Mouse (Mus musculus): ENCODE measurements around the gene Rabl2. TPM values are rescaled to one million over a fixed set of nuclear protein-coding genes. Genes with fewer than 3 reads are reported as not detected.

The Rabl2 gene
- polyA plus RNA-seq, 1 experiment, result 10.2 TPM

DNA sequence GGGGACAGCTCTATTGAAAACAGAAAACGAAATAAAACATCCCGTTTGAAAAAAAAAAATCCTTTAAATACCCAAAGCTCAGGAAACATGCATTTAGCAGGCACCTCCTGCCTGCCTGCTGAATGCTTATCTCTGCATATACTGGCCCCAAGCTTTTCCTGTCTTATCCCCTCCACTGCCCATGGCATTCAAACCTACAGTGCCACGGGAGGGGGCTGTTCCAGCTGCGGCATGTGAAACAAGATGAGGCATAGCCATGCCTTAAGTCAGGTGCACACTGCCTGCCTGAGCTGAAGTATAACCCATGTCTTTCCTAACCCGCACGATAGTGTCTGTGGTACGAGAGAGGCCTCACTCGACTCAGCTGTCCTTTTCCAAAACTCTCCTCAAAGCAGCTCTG, 19.6 kb downstream of the Rabl2 start:
- no peak for DNase-seq
- Histone ChIP-seq H3K36me3 (ENCODE audit: control insufficient read depth, insufficient read depth, low read length) (no peaks in the 10 kb centered on the region), H3K4me3 (ENCODE audit: control insufficient read depth, insufficient read depth, low read length) (no peak overlapping the region), H3K27me3 (ENCODE audit: control insufficient read depth, insufficient read depth, low read length) (no peaks in the 10 kb centered on the region), H3K4me1 (replicated peaks; ENCODE audit: control insufficient read depth, insufficient read depth, low read length) (no peaks in the 10 kb centered on the region), H3K27ac (ENCODE audit: control insufficient read depth, insufficient read depth, low read length) (no peak overlapping the region)
- TF ChIP-seq CTCF (IDR thresholded peaks at IDR 0.05; ENCODE audit: borderline replicate concordance, control insufficient read depth, extremely low read depth, insufficient read depth, low read length, poor library complexity), result no peak
- TF ChIP-seq POLR2A (IDR thresholded peaks at IDR 0.05; ENCODE audit: control insufficient read depth, extremely low read depth, insufficient read depth, low read length, poor library complexity), result no peak
- 32% methylated on average over 8 of the region's 8 CpGs for WGBS

DNA sequence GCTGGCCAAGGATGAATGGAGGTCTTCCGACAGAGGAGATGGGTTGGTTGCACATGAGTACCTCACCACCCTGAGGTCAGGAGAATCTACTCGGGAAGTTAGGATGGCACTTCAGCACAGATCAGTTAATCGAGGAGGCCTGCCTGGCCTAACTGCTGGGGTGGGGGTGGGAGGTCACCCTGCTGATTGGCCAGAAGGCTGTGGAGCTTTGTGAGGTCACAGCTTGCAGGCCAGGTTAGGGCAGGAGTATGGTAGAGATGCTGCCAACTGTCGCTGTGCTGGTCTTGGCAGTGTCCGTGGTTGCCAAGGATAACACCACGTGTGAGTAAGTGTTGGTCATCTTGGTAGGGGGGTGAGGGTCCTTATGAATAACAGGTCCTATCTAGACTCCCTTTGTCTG, 23.6 kb downstream of the Rabl2 start, which contains the start of gene Acr:
Gene Acr (plus strand): TSS at position 213 of the 400 bp plus-strand sequence.
- no peaks in the 10 kb centered on the region for H3K36me3 ChIP-seq (ENCODE audit: control insufficient read depth, insufficient read depth, low read length)
- TF ChIP-seq CTCF (IDR thresholded peaks at IDR 0.05; ENCODE audit: borderline replicate concordance, control insufficient read depth, extremely low read depth, insufficient read depth, low read length, poor library complexity), result no peak
- no peak for TF ChIP-seq POLR2A (IDR thresholded peaks at IDR 0.05; ENCODE audit: control insufficient read depth, extremely low read depth, insufficient read depth, low read length, poor library complexity)
- H3K27ac ChIP-seq (ENCODE audit: control insufficient read depth, insufficient read depth, low read length), result no peak within 1 kb of the TSS
- no peak within 1 kb of the TSS for H3K4me3 ChIP-seq (ENCODE audit: control insufficient read depth, insufficient read depth, low read length)
- no peaks in the 10 kb centered on the region for H3K4me1 ChIP-seq (replicated peaks; ENCODE audit: control insufficient read depth, insufficient read depth, low read length)
- DNase-seq, result no peak
- WGBS, result 94% methylated on average over 6 of the region's 6 CpGs
- no peaks in the 10 kb centered on the region for H3K27me3 ChIP-seq (ENCODE audit: control insufficient read depth, insufficient read depth, low read length)

DNA sequence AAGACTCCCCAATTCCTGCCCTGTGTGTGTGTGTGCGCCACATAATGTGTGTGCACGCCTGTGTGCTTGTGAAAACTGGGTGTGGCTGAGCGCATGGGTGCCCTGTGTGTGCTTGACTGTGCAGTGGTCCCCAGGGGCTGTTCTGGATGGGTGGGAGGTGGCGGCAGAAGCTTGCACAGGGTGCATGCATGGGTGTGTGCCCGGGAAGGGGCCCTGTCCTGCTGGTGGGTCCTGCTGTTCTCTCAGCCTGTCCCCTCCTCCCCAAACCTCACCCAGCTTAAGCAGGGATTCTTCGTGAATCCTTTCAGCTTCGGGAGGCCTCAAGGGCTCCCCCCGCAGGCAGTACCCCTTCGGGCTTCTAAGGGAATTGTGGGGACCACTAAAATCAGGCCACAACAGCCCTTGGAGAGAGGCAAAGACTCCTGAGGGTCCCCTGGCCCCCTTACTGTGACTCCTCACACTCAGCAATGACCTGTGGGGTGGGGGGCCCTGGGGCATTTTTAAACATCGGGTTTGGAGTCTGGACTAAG, 32.5 kb downstream of the Rabl2 start:
- Histone ChIP-seq H3K27me3 (ENCODE audit: control insufficient read depth, insufficient read depth, low read length) (no peaks in the 10 kb centered on the region), H3K4me3 (ENCODE audit: control insufficient read depth, insufficient read depth, low read length) (no peak overlapping the region), H3K4me1 (replicated peaks; ENCODE audit: control insufficient read depth, insufficient read depth, low read length) (no peaks in the 10 kb centered on the region), H3K36me3 (ENCODE audit: control insufficient read depth, insufficient read depth, low read length) (no peaks in the 10 kb centered on the region), H3K27ac (ENCODE audit: control insufficient read depth, insufficient read depth, low read length) (no peak overlapping the region)
- 90% methylated on average over 10 of the region's 10 CpGs for WGBS
- TF ChIP-seq CTCF (IDR thresholded peaks at IDR 0.05; ENCODE audit: borderline replicate concordance, control insufficient read depth, extremely low read depth, insufficient read depth, low read length, poor library complexity), result no peak
- no peak for TF ChIP-seq POLR2A (IDR thresholded peaks at IDR 0.05; ENCODE audit: control insufficient read depth, extremely low read depth, insufficient read depth, low read length, poor library complexity)
- no peak for DNase-seq

DNA sequence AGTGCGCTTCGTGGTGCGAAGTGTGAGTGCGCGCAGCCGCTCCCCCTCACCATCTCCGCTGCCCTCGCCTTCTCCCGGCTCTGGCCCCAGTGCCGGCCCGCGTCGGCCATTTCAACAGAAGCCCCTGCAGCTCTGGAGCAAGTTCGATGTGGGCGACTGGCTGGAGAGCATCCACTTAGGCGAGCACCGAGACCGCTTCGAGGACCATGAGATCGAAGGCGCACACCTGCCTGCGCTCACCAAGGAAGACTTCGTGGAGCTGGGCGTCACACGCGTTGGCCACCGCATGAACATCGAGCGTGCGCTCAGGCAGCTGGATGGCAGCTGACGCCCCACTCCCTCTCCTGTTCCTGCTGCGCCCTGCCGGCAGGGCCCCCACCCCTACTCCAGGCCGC, 33.7 kb downstream of the Rabl2 start:
- no peaks in the 10 kb centered on the region for H3K4me1 ChIP-seq (replicated peaks; ENCODE audit: control insufficient read depth, insufficient read depth, low read length)
- TF ChIP-seq POLR2A (IDR thresholded peaks at IDR 0.05; ENCODE audit: control insufficient read depth, extremely low read depth, insufficient read depth, low read length, poor library complexity) (no peak), CTCF (IDR thresholded peaks at IDR 0.05; ENCODE audit: borderline replicate concordance, control insufficient read depth, extremely low read depth, insufficient read depth, low read length, poor library complexity) (no peak)
- DNase-seq, result no peak
- no peak overlapping the region for H3K4me3 ChIP-seq (ENCODE audit: control insufficient read depth, insufficient read depth, low read length)
- H3K36me3 ChIP-seq (ENCODE audit: control insufficient read depth, insufficient read depth, low read length), result no peaks in the 10 kb centered on the region
- WGBS, result 93% methylated on average over 34 of the region's 34 CpGs
- no peak overlapping the region for H3K27ac ChIP-seq (ENCODE audit: control insufficient read depth, insufficient read depth, low read length)
- H3K27me3 ChIP-seq (ENCODE audit: control insufficient read depth, insufficient read depth, low read length), result no peaks in the 10 kb centered on the region

DNA sequence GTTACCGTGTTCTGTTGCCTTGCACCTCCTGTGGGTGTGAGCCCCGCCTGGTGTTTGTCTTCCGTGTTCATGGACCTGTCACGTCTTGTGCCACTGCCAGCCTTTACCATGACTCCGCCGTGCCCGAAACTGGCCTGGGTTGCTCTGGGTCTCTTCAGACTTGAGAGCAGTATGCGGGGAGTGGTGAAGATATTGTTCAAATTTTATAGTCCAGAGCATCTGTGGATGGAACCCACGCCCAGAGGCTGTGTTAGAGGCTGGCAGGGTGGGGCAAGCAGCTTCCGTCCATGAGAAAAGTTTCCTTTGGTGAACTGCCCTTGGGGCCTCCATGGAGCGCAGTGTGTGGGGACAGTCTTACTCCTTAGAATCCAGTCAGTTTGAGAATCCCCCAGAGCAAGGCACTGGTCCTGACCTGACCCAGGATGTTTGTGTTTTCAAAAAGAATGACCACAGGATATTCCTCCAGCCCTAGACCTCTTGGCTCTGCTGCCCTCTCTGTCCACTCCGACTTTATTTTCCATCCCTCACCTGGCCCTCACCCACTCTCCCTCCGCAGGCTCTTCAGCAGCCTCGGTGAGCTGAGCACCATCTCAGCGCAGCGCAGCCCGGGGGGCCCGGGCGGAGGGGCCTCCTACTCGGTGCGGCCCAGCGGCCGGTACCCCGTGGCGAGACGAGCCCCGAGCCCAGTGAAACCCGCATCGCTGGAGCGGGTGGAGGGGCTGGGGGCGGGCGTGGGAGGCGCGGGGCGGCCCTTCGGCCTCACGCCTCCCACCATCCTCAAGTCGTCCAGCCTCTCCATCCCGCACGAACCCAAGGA, 34.3 kb downstream of the Rabl2 start:
- H3K36me3 ChIP-seq (ENCODE audit: control insufficient read depth, insufficient read depth, low read length), result no peaks in the 10 kb centered on the region
- no peaks in the 10 kb centered on the region for H3K4me1 ChIP-seq (replicated peaks; ENCODE audit: control insufficient read depth, insufficient read depth, low read length)
- no peak for DNase-seq
- H3K4me3 ChIP-seq (ENCODE audit: control insufficient read depth, insufficient read depth, low read length), result no peak overlapping the region
- H3K27ac ChIP-seq (ENCODE audit: control insufficient read depth, insufficient read depth, low read length), result no peak overlapping the region
- WGBS, result 93% methylated on average over 40 of the region's 40 CpGs
- TF ChIP-seq CTCF (IDR thresholded peaks at IDR 0.05; ENCODE audit: borderline replicate concordance, control insufficient read depth, extremely low read depth, insufficient read depth, low read length, poor library complexity) (no peak), POLR2A (IDR thresholded peaks at IDR 0.05; ENCODE audit: control insufficient read depth, extremely low read depth, insufficient read depth, low read length, poor library complexity) (no peak)
- no peaks in the 10 kb centered on the region for H3K27me3 ChIP-seq (ENCODE audit: control insufficient read depth, insufficient read depth, low read length)

DNA sequence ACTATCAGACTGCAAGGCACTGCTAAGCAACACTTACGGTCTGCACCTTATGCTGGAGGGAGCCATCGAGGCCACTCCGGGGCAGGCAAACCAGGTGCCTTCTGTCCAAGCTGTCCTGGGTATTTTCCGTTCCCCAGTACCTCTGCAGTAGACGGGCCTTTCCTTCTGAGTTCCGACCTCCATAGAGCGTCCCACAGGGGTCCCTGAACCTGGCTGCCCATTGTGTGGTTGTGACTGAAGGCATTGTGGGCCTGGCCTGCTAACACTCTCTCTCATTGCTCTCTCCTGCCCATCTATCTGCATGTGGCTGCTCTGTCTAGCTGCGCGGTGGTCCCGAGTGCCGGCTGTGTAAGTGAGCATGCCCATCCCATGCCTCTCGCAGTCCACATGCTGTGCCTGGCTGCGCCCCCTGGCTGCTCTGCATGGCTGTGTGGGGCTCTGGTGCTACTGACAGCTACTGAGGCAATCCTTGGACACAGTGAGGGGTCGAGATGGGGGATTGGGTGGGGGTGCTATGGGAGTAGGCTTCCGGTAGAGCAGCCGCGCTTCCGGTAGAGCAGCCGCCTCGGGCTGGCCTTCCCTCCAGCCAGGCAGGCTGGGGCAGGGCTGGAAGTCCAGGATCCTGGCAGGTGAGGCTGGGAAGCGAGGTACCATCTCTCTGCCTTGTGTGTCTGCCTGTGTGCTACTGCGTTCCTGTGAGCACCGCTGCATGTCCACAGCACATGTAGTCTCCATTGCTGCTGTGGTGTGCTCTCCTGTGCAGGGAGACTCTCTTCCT, 35.1 kb downstream of the Rabl2 start:
- H3K4me1 ChIP-seq (replicated peaks; ENCODE audit: control insufficient read depth, insufficient read depth, low read length), result no peaks in the 10 kb centered on the region
- H3K4me3 ChIP-seq (ENCODE audit: control insufficient read depth, insufficient read depth, low read length), result no peak overlapping the region
- TF ChIP-seq POLR2A (IDR thresholded peaks at IDR 0.05; ENCODE audit: control insufficient read depth, extremely low read depth, insufficient read depth, low read length, poor library complexity), result no peak
- TF ChIP-seq CTCF (IDR thresholded peaks at IDR 0.05; ENCODE audit: borderline replicate concordance, control insufficient read depth, extremely low read depth, insufficient read depth, low read length, poor library complexity), result no peak
- WGBS, result 92% methylated on average over 23 of the region's 23 CpGs
- no peaks in the 10 kb centered on the region for H3K27me3 ChIP-seq (ENCODE audit: control insufficient read depth, insufficient read depth, low read length)
- DNase-seq, result no peak
- no peaks in the 10 kb centered on the region for H3K36me3 ChIP-seq (ENCODE audit: control insufficient read depth, insufficient read depth, low read length)
- no peak overlapping the region for H3K27ac ChIP-seq (ENCODE audit: control insufficient read depth, insufficient read depth, low read length)
